Mouse (Mus musculus): ENCODE measurements around the gene Gse1. TPM values are rescaled to one million over a fixed set of nuclear protein-coding genes. Genes with fewer than 3 reads are reported as not detected.

Gene Gse1
- total RNA-seq, 4 experiments from 2014 or later, result 71.5 to 78.0 (median 73.1) TPM

DNA sequence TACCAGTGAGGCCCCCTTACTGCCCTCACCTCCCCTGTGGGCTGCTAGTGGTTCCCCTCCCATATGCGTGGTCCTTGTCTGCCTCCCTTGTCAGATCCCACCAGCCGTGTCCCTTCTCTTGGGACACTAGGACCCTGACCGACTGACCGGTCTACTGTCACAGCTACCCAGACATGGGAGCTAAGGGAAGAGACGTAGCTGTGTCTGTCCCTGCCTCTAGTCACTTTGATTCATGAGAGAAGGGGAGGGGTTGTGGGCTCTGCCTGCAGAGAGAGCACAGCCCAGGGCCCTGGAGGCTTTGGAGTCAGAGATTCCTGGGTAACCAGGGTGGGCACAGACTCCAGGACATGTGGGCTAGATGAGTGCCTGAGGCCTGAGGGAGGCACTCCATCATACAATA, 68.7 kb downstream of the Gse1 start:
- no peak for DNase-seq (ENCODE audit: low spot score in 2 of 2)

DNA sequence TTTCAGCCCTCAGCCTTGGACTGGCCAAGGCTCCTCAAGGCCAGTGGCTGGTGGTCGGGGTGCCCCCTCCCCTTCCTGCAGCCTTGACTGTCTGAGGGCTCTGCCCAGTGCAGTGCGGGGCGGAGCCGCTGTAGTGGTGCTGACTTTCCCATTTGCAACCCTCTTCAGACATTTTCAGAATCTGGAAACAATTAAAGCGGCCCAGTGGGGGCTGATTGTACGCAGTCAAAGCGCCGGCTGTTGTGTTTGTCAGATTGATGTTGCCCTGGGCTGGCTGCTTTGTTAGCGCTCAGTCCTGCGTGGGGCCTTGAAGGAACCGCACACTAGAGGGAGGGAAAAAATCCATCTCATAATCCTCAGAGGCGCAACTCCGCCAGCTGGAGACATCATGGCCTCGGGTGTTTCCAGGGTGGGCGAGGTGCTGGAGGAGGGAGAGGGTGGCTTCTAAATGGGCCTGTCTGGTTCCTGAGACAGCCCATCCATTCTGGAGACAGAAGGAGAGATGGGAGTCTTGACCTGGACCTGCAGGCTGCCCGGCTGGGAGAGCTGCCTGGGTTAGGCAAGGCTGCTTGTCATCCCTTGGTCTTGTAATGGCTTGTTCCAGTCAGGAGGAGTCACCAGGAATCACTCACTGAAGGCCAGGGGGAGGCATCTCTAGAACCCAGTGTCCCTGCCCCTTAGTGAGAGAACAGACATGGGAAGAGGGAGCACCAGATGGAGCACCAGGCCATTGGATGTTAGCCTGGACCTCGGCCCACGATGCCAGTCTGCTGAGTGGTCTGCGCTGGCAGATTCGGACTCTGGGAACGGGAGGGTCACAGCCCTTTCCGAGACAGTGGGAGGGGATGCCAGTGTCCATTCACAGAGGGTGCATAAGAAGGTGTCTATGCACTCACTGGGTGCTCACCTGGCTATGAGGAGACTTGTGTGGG, 70.6 kb downstream of the Gse1 start:
- DNase-seq (ENCODE audit: low spot score in 2 of 2), result no peak

DNA sequence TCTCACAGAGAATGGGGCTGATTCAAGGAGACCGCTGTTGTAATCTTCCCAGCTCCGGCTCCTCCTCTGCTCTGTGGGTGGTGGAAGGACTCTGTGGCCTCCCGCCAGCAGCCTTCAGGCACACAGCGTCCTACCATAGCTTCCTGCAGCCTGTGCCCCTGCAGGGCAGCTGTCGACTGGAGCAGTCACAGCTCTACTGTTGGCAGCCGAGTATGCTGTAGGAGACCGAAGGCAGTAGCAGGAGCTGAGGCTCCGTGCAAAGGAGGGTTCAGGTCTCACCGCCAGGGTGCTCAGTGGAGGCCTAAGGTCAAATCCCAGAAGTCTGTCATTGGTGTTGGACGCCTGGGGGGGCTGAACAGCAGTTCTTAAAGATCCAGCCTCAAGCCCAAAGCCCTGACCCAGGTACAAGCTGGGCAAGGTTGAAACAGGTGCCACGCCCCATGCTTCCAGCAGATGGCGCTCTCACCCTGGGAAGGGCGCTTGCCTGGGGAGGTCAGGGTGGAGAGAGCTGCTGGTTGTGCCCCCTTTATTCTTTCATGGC, 72.4 kb downstream of the Gse1 start:
- DNase-seq (ENCODE audit: low spot score in 2 of 2), result peak; percentile 76

DNA sequence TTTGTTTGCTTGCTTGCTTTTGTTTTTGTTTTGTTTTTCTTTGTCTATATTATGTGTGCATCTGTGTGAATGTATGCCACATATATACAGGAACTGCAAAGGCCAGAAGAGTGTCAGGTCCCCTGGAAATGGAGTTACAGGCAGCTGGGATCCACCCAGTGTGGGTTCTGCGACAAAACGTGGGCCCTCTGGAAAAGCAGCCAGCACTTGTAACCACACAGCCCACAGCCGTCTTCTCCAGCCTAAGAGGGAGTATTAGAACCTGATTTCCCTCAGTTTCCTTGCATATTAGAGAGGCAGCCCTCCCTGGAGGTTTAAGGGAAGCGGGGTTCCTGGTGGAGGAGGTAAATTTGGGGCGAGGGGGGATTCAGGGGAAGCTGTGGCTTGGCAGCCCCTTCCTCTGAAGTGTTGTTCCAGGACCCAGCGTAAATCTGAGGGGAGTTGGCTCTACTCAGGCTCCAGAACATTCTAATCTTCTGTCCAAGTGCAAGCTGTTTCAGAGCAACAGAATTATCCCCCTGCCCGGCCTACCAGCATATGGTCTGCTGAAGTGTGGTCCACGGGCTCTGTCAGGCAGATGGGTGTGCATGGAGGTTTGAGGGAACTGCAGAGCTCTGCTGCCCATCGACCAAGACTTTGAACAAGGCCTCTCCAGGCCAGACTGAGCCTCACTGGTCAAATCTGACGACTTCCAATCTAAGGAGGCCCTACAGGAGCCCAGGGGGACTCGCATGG, 74.9 kb downstream of the Gse1 start:
- DNase-seq (ENCODE audit: low spot score in 2 of 2), result no peak

DNA sequence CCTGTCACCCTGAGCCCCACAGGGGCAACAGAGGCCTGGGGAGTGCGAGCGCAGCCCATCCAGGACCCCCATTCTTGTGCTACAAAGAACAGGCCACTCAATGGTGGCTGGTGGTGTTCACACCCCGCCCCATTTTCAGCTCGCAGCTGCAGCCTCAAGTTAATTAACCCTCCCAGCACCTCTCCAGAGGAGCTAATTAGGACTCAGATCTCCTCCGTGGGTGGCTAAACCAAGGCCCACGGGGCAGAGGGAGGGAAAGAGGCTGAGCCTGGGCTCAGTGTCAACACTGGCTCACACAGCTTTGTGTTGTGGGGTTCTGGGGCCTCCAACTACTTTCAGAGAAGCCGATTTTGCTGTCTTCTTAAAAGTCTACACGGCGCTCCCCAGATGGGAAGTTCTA, 75.8 kb downstream of the Gse1 start:
- DNase-seq (ENCODE audit: low spot score in 2 of 2), result no peak

DNA sequence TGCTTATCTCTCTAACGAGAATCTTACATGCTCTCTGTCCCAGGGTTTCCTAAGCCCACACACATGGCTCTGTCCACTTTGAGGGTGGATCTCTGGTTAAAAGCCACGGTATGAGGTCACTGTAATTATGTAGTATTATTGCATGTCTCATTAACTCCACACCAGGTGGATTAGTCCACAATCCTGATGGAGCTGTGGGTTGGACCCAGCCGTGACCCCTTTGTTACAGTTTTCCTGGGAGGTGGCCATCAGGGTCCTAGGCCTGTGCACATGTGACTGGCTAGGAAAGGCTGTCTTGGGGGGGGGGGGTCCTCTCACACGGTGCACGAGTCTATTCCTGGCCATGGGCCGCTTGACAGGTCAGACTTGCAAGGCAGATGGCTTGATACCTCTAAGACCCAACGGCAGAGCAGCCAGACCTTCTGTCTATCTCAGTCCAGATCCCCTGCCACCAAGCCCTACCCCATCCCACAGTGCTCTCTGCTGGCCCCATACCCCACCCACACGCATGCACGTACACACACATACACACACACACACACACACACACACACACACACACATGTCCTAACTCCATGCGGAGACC, 77.6 kb downstream of the Gse1 start:
- no peak for DNase-seq (ENCODE audit: low spot score in 2 of 2)

DNA sequence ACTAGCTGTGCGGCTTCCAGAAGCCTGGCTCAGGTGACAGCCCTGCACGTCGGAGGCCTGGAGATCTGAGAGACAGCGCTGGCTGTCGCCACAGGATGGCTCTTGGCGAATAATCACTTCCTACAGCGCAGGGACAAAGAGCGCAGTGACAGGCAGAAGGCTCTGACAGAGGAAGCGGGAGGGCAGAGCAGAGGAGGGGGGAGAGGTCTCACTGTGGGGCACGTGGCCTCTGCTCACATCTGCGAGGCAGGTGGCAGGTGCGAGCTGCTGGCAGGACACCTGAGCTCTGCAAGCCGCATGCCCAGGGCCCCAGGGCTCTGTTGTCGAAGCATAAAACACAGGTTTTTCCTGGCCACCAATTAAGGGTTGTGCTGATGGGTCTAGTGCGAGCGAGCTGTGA, 78.8 kb downstream of the Gse1 start:
- DNase-seq (ENCODE audit: low spot score in 2 of 2), result no peak

DNA sequence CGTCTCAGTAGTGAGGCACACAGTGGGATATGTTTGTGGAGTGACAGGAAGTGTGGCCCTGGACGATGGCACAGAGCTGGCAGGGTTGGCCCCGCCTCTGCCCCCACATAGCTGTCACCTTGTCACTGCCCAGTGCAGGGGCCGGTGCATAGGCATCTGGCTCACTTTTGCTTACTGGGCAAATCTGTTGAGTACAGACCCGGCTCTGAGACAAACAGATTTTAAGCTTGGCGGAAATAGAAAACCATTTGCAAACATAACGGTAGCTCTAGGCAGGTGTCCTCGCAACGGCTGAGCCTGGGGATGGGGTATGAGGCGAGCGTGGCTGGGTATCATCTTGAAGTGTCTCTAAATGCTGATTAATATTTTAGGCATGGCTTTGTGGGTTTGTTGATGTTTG, 79.3 kb downstream of the Gse1 start:
- DNase-seq (ENCODE audit: low spot score in 2 of 2), result no peak

DNA sequence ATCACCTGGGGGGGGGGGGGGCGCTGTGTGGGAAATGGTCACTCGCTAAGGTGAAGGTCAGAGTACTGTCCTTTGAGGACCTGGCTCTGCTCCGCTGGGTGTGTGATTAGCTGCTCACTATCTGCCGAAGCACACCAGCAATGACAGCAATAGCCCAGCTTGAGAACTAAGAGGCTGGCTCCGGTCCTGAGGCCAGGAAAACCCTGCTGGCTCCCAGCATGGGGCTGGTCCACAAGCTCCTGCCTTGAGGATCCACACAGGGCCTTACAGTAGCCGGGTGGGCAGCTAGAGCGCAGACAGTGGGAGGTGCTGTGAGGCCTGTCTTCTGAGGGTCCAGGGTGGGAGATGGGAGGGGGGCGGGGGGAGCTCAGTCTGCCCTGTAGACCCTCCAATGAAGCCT, 79.9 kb downstream of the Gse1 start:
- DNase-seq (ENCODE audit: low spot score in 2 of 2), result no peak

DNA sequence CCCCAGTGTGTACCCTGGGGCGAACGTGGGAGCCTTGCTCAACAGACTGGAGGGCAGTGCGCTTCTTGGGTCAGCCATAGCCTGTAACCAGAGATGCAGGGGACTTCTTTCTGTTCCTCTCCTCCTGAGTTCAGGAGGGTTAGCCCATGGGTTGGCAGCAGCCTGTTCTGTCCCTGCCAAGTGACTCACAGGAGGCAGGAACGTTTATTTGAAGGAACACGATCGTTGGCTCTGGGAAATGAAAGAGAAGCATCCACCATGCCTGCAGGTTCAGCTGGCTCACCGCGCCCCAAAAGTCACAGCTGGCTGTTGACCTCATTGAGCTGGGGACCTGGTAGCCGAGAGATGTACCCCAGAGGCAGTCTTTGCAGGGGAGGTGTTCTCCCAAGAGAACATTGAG, 80.3 kb downstream of the Gse1 start:
- no peak for DNase-seq (ENCODE audit: low spot score in 2 of 2)

DNA sequence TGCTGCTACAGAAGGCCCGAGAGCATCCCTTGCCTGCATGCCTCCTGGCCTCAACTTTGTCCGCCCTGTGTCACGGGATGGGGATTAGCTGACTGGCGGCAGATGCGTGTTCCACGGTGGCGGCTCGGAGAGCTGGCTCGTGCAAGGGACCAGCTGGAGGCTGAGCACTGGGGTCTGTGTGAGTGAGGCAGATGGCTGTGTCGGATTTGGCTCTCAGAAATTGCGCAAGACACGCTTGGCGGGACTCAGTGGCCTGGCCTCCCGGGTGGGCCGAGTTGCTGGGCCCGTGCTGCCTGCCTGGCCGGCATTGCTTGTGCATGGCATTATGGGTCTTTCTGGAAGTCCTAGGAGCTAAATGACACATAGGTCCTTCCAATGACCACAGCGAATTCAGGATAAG, 81.1 kb downstream of the Gse1 start:
- no peak for DNase-seq (ENCODE audit: low spot score in 2 of 2)

DNA sequence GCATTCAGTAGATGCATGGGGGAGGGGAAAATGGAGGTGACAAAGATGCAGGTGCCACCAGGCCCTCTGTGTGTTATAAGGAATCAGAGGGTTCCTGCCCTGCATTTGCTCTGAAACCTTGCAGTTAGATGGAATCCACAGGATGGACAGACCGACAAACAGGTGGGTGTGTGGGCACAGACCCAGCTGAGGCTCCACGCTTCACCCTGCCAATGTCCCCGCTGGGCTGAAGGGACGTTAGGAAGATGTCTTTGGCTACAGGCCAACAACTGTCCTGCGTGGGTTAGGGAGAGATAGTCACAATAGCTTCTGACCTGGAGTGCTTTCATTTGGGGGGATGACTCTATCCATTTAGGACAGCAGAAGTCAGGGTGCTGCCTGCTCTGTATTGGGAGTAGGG, 81.8 kb downstream of the Gse1 start:
- DNase-seq (ENCODE audit: low spot score in 2 of 2), result no peak

DNA sequence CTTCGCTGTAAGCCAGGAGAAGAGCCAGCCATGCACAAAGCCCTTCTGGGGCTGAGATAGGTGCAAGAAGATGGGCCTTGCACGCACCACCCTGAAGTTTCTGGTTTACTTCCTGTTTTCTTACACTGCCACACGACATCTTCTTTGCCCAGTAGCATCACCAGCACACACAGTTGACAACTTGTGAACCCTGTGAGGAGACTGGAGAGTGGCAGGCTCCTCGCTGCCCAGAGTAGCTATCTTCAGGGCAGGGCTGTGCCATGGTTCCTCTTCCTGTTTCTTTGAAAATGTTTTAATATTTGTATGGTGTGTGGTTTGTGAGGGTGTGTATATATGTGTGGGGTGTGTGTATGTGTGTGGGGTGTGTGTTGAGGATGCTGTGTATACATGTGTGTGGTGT, 84.2 kb downstream of the Gse1 start:
- no peak for DNase-seq (ENCODE audit: low spot score in 2 of 2)

DNA sequence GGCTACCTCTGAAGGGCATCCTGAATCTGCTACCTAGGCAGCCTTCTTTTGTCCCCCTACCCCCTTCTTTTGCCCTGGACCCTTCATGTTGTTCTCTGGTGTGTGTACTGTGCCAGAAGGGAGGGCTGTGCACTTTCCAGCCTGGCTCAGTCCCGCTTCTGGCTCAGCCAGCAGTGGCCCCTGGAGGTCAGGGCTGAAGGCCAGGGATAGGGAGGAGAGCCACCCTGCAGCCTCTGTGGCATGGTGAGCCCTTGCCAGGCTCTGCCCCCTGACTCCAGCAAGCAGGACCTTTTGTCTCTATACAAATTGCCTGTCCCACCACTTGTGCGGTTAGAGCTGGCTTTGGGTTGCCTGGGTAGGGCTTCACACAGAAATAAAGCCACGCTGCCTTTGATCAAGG, 85.4 kb downstream of the Gse1 start:
- no peak for DNase-seq (ENCODE audit: low spot score in 2 of 2)

DNA sequence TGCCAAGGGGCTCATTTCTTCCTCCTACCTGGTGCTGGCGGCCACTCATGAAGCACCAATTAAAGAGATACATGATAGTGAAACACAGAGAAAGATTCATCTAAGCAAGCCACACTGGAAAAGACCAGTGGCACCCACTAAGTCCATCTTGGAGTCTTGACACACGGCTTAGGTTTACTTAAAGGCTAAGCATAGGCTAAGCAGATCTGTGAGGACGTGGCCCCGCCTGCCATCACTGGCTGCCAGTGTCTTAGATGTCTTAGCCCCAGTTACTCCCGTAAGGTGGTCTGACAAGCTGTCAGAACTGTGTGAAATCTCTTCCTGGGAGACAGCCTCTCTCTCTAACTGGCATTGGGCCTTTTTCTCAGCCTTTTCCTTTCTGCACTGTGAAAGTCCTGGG, 86.7 kb downstream of the Gse1 start:
- no peak for DNase-seq (ENCODE audit: low spot score in 2 of 2)

DNA sequence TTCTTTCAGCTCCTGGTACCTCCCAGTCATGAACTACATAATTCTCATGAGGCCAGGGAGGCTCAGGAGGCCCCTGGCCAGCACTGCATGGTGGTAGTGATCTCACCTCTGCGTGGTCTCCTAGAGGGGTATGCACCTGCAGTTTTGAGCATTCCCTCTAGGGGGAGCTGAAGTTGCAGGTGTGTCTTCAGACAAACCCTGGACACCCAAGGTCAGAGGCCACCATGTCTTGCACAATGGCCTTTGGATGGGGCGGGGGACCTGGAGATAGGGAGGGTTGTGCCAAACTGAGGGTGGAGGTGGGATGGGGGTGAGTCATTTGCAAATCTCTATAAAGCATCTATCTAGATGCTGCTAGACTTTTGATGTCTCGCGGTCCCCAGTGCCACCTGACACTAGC, 87.4 kb downstream of the Gse1 start:
- DNase-seq (ENCODE audit: low spot score in 2 of 2), result no peak

DNA sequence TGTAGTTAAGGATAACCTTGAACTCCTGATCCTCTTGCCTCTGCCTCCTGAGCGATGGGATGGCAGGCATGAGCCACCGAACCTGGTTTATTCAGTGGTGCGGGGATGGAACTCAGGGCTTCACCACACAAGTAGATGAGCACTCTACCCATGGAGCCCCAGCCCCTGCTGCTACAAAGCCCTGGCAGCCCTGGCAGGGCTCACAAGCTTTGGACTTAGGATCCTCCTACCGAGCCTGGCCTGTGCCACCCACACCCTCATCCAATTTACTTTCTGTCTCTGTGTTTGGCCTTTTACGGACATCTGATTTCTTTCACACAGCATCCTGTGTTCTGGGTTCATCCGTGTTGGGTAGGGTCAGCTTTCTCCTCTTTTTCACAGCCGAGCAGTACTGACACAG, 88.5 kb downstream of the Gse1 start:
- no peak for DNase-seq (ENCODE audit: low spot score in 2 of 2)

DNA sequence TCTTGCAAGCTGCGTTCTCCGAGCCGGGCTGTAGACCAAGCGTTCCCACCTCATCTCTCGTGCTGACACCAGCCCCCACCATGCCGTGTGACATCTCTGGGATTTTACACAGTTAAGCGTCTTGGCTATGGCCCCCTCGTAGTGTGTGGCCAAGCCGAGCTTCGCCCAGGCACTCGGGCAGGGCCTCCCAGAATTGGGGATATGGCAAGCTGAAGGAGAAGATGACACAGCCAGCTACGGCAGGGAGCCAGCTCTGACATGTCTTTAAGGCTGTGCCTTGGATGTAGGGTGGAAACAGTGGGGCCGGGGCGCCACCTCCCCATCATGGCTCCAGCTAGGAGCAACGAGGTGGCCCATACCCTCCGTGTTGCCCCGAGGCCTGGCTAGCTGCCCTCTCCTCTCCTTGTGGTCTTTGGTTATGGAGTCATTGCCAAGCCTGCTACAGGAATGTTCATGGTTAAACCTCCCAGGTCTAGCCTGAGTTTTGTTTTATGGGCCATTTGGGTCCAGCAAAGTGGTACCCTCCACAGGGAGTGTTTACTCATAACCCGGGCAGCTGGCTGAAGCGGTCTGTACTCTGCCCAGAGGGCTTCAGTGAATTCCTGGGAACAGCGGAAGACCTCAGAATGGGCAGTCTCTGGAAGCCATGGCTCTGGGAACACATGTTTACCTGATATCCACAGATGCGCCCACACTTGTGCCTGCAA, 89.0 kb downstream of the Gse1 start:
- no peak for DNase-seq (ENCODE audit: low spot score in 2 of 2)

DNA sequence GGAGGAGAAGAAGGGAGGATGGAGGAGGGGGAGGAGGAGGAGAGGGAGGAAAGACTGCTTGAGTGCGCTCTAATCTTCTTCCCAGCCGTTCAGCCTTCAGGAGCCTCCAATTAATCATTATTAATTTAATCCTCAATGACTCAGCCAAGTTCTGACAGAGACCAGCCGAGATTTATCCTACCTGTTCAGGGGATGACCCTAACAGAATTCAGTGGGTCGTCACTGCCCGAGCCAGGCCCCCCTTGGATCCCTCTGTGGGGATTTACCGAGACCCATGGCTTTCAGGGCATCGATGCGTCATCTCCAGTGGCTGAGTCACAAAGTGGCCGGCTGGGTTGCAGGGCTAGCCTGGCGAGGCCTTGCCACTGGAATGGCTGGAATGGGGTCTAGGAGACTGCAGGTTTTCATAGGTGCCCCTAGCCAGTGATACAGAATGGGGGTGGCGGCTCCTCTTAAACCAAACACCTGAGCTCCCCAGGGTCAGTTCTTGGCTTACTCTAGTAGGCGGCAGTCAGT, 90.3 kb downstream of the Gse1 start:
- DNase-seq (ENCODE audit: low spot score in 2 of 2), result no peak

DNA sequence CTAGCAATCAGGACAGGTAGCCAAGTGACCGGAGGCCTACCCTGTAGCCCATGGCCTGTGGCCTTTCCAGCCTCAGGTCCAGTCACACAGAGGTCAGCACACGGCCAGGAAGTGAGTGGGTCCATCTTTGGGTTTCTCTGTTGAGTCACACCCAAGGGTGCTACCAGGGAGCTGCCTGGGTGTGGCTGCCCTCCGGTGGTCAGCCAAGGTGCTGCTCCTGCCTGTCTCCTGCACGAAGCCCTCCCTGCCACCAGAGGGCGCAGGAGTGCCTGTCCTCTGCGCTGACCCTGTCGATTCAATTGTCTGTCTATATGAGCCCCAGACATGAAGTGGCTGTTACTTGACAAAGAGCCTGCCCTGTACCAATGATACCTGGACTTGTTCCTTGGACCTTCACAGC, 91.2 kb downstream of the Gse1 start:
- peak; percentile 57 to 59 for DNase-seq (ENCODE audit: low spot score in 2 of 2)

DNA sequence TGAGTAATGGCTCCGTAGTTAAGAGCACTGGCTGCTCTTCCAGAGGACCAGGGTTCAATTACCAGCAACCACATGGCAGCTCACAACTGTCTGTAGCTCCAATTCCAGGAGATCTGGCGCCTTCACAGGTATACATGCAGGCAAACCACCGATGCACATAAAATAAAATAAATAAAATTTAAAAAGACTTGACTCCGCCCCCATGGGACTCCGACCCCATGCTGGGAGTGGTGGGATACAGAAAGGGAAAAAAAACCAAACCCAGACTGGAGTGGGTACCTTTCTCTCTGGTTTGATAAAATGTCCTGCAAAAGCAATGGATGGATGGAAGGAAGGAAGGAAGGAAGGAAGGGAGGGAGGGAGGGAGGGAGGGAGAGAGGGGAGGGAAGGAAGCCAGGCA, 91.9 kb downstream of the Gse1 start:
- no peak for DNase-seq (ENCODE audit: low spot score in 2 of 2)

Measured in left cerebral cortex, adult 8-10 months (tissue).